Mouse (Mus musculus): ENCODE results near the gene Cplx2.

The Cplx2 gene

GRCm38 (mm10) chr13:54371049-54371386 lies at the start of gene Cplx2:
Gene Cplx2 (plus strand): TSS chr13:54371349.
- DNase-seq: no peak

- DNase-seq: peak; percentile 75 to 77
These were observed 48.5 kb upstream of the Cplx2 start for GRCm38 (mm10) chr13:54322396-54323306.

- DNase-seq: no peak
These were observed 47.6 kb upstream of the Cplx2 start for GRCm38 (mm10) chr13:54323307-54324165.

GRCm38 (mm10) chr13:54324178-54324577 lies 47.0 kb upstream of the Cplx2 start:
- no peak for DNase-seq

GRCm38 (mm10) chr13:54325814-54326213 lies 45.3 kb upstream of the Cplx2 start:
- DNase-seq: no peak

- no peak for DNase-seq
These were observed 44.3 kb upstream of the Cplx2 start for GRCm38 (mm10) chr13:54326686-54327447.

DNA sequence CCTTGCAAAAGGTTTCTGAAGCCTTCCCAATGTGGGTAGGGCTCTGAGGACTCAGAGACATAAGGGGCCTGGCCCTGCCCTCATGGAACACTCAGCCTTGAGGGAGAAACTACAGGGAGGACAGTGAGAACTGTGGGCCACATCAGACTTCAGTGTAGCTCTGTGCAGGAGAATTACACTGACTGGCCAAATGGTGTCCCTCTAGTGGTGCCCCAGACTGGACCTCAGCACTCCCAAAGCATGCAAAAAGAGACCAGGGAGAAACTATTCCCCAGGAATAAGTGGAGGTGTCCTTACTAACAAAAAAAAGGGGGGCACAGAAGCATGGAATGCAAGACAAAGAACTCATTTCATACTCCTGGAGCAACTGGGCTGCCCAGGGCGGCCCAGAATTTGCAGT lies 43.1 kb upstream of the Cplx2 start:
- no peak for DNase-seq

GRCm38 (mm10) chr13:54328954-54329490 lies 42.1 kb upstream of the Cplx2 start:
- DNase-seq: no peak

DNA sequence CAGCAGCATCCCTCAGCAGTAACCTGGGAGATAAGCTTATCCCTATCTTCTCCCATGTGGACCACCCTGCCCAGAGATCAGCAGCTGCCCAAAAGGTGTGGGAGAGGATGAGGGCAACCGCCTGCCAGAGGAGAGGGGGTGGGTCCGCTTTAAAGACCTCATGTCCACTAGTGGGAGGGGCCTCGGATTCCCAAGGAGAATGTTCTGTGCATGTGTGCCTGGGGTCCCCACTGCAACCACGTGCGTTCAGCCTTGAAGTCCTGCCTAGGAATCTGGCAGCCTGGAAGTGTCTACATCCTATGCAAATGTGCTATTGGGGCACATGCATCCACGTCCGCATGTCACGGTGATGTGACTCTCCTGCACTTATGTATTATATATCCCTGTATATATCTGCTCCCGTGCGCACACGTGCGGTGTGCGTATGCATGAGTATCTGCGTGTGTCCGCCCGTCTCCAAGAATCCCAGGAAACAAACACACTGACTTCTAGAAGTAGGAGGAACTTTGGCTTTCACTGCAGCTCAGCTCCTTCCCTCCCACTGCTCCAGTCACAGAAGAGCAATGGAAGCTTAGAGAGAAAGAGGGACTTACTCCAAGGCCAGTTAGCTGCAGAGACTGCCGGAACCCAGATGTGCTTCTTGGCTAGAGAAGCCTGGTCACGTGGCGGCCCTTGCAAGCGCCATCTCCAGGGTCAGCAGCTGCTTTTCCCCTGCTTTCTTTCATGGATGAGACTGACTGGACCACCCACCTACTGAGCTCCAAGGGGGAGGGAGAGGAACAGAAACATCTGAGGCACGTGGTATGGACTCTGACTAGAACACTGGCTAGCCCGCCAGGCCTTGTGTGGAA lies 39.1 kb upstream of the Cplx2 start:
- no peak for DNase-seq

DNA sequence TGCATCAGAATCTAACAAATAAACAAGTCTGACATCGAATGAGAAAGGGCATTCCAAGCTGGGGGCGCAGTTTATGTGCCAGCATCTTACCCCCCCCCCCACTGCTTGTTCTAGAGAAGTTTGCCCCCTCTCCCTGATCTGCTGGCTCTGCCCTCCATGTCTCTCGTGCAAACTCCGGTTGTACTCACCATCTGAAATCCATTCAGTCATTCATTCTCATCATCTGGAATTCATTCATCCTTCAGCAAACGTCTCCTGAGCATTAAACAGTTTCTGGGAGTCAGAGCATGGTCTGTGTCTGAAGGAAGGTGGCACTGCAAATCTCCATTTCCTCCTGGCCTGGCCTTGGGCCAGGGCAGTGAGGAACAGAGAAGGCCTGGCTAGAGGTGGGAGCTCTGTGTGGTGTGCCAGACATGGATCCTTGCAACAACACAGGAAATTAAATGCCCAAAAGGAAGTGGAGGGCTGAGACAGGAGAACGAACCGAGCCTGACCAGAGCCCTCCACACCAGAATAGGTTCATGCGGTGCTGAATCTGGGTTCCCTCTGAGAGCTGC lies 38.1 kb upstream of the Cplx2 start:
- DNase-seq: no peak

DNA sequence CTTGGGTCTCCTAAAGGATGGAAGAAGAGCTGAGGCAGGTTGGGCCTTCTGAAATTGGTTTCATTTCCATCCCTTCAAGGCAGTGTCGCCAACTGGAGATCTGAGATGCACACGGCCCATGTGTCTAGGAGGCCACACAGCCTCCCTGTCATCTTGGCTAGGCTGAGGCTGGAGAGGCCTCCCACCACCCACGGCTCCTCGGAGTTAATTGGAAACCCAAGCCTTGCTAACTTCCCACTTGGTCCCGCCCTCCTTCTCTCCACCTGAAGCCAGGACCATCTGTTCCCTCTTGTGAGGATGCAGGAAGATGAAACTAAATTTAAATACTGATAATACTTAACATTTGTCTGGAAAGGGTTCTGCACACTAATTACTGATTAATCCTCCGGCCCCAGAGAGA lies 34.1 kb upstream of the Cplx2 start:
- no peak for DNase-seq

- DNase-seq: no peak
These were observed 33.6 kb upstream of the Cplx2 start for GRCm38 (mm10) chr13:54337541-54337940.

DNA sequence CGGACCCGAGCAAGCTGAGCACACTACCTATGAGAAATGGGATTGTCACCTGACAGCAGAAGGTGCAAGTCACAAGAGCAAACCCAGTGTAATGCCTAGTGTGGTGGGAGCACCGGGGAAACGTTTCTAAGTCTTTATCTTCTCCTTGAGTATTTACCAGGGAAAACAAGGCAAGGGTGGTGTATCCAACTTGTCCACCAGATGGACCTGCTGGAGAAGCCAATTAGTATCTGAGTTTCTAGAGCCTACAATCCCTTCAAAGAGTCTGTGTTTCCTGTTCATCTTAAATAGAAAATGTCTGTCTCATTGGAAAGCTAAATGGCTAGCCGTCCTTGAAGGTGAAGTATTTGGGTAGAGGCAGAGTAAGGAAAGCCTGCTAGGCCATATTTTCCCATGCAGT lies 32.3 kb upstream of the Cplx2 start:
- DNase-seq: no peak

- no peak for DNase-seq
These were observed 25.1 kb upstream of the Cplx2 start for GRCm38 (mm10) chr13:54345885-54346647.

GRCm38 (mm10) chr13:54348011-54348410 lies 23.1 kb upstream of the Cplx2 start:
- no peak for DNase-seq

GRCm38 (mm10) chr13:54349126-54349759 lies 21.9 kb upstream of the Cplx2 start:
- no peak for DNase-seq

DNA sequence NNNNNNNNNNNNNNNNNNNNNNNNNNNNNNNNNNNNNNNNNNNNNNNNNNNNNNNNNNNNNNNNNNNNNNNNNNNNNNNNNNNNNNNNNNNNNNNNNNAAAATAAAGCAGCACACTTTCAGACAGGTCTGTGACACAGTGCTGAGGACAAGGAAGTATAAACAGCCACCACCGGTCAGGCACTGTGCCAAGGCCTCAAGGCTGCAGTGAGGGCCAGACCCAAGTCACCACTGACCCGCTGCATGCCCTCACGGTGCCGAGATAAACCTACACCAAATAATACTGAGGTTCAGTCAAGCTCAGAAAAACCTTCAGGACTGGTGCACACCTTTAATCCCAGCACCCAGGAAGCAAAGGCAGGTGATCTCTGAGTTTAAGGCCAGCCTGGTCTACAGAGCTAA lies 13.7 kb upstream of the Cplx2 start:
- no peak for DNase-seq

DNA sequence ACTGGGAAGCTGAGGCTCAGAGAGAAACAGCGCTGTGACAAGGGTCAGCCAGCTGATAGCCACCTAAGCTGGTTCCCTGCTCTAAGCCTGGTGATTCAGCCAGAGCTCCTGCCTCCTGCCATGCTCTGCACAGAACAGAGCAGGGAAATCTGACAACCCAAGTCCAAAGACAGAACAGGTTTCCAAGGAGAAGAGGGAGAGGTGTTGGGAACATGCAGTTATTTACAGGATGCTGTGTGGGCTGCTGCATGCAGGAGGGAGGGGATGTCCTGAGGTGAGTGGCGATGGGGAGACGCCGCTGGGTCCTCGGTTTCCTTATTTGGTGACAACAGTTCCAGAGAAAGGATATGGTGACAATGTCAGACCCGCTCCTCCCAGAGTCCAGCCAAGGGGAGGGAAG lies 12.0 kb upstream of the Cplx2 start:
- no peak for DNase-seq

GRCm38 (mm10) chr13:54364686-54365085 lies 6.5 kb upstream of the Cplx2 start:
- no peak for DNase-seq

- DNase-seq: peak; percentile 68 to 69
These were observed 3.4 kb upstream of the Cplx2 start for GRCm38 (mm10) chr13:54367758-54368157.
